Mouse (Mus musculus) forebrain, embryonic 10.5 days (tissue): Measurements from ENCODE around the gene Trim46. TPM values are rescaled to one million over a fixed set of nuclear protein-coding genes. Genes with fewer than 3 reads are reported as not detected.
"Not testable (repeated sequence)": the region's sequence is repeated elsewhere in the genome, so short reads cannot be mapped to it uniquely, and the experiment has no call there.

Experiments used
- DNase-seq: peaks from one replicate; pipeline ENCODE4 v3.0.0-alpha.2; 2017; ENCODE audit warnings: low spot score; ENCODE audit errors: extremely low spot score
- H3K27ac ChIP-seq: fragments of 300-500 bp; sonication (generic); 2 replicates; pipeline ENCODE4 v1.5.1; 2016; ENCODE audit warnings: mild to moderate bottlenecking
- H3K27me3 ChIP-seq: fragments of 300-500 bp; sonication (generic); 2 replicates; pipeline ENCODE4 v1.6.1; 2016; ENCODE audit warnings: mild to moderate bottlenecking; ENCODE audit not compliant: poor library complexity, severe bottlenecking
- H3K36me3 ChIP-seq: fragments of 300-500 bp; sonication (generic); replicated peaks from 2 replicates; pipeline ENCODE4 v1.6.1; 2016; ENCODE audit warnings: mild to moderate bottlenecking, moderate library complexity
- H3K4me1 ChIP-seq: fragments of 300-500 bp; sonication (generic); 2 replicates; pipeline ENCODE4 v1.6.1; 2016
- H3K4me3 ChIP-seq: fragments of 300-500 bp; sonication (generic); 2 replicates; pipeline ENCODE4 v1.5.1; 2016; ENCODE audit warnings: mild to moderate bottlenecking, moderate library complexity
- H3K9me3 ChIP-seq: fragments of 300-500 bp; sonication (generic); 2 replicates; pipeline ENCODE4 v1.6.1; 2016; ENCODE audit warnings: mild to moderate bottlenecking, moderate library complexity
- WGBS: fragments of 180-500 bp; shearing (Covaris S2); methylation state at CpG from one replicate; pipeline ENCODE4 v1.1.7; 2016; 5-methylcytosine and 5-hydroxymethylcytosine counted together
- polyA plus RNA-seq: library from polyadenylated mRNA; unstranded; fragments of >200 nt; fragmentation: Nextera tagmentation; extraction: Ambion mirVana; gene quantifications from 2 replicates; pipeline ENCODE4 v1.2.1, GENCODE M21; 2016

Trim46 gene
- polyA plus RNA-seq, 1 experiment from 2014 or later, result 4.4 TPM

- no peaks in the 10 kb centered on the region for H3K9me3 ChIP-seq
- peaks cover 43% of the 10 kb centered on the region for H3K27me3 ChIP-seq
- peaks cover 48% of the 10 kb centered on the region for H3K36me3 ChIP-seq
- WGBS, result 1% methylated on average over 41 of the region's 41 CpGs
- DNase-seq, result peak; percentile 98
- H3K4me3 ChIP-seq, result peak overlapping the region; percentile 91
- peak overlapping the region; percentile 99 for H3K27ac ChIP-seq
- peaks cover 85% of the 10 kb centered on the region for H3K4me1 ChIP-seq
Measured at GRCm38 (mm10) chr3:89227307-89228179, 18.6 kb downstream of the Trim46 start.

- WGBS, result under 1% methylated on average over 21 of the region's 21 CpGs
- DNase-seq, result no peak
- no peaks in the 10 kb centered on the region for H3K9me3 ChIP-seq
- peak within 1 kb of the TSS; percentile 99 for H3K27ac ChIP-seq
- H3K4me1 ChIP-seq, result peaks cover 87% of the 10 kb centered on the region
- H3K4me3 ChIP-seq, result peak within 1 kb of the TSS; percentile 91
- H3K36me3 ChIP-seq, result peaks cover 52% of the 10 kb centered on the region
- peaks cover 41% of the 10 kb centered on the region for H3K27me3 ChIP-seq
Measured at GRCm38 (mm10) chr3:89226900-89227299, 19.2 kb downstream of the Trim46 start, which contains the start of gene Mtx1. TSS of gene Mtx1 (minus strand) at chr3:89227088.

- peak overlapping the region; percentile 99 for H3K27ac ChIP-seq
- peaks cover 88% of the 10 kb centered on the region for H3K4me1 ChIP-seq
- H3K36me3 ChIP-seq, result peaks cover 57% of the 10 kb centered on the region
- 6% methylated on average over 11 of the region's 11 CpGs for WGBS
- peak overlapping the region; percentile 91 for H3K4me3 ChIP-seq
- H3K9me3 ChIP-seq, result no peaks in the 10 kb centered on the region
- H3K27me3 ChIP-seq, result peaks cover 36% of the 10 kb centered on the region
- no peak for DNase-seq
Measured at GRCm38 (mm10) chr3:89226361-89226760, 19.7 kb downstream of the Trim46 start.

GRCm38 (mm10) chr3:89225918-89226317, 20.2 kb downstream of the Trim46 start:
- Histone ChIP-seq H3K27ac (peak overlapping the region; percentile 99), H3K4me1 (peaks cover 92% of the 10 kb centered on the region), H3K36me3 (peaks cover 61% of the 10 kb centered on the region), H3K27me3 (peaks cover 34% of the 10 kb centered on the region), H3K4me3 (peak overlapping the region; percentile 91), H3K9me3 (no peaks in the 10 kb centered on the region)
- WGBS, result 5% methylated on average over 4 of the region's 4 CpGs
- peak; percentile 92 for DNase-seq

- WGBS, result 20% methylated on average over 12 of the region's 12 CpGs
- Histone ChIP-seq H3K36me3 (peaks cover 59% of the 10 kb centered on the region), H3K4me1 (peaks cover 95% of the 10 kb centered on the region), H3K27me3 (peaks cover 32% of the 10 kb centered on the region), H3K9me3 (no peaks in the 10 kb centered on the region), H3K4me3 (peak overlapping the region; percentile 91), H3K27ac (peak overlapping the region; percentile 99)
- peak; percentile 34 for DNase-seq
Measured at GRCm38 (mm10) chr3:89225321-89225815, 20.7 kb downstream of the Trim46 start.

- H3K9me3 ChIP-seq, result no peaks in the 10 kb centered on the region
- peaks cover 60% of the 10 kb centered on the region for H3K36me3 ChIP-seq
- WGBS, result 56% methylated on average over 11 of the region's 11 CpGs
- no peak for DNase-seq
- H3K27ac ChIP-seq, result peak overlapping the region; percentile 99
- peaks cover 96% of the 10 kb centered on the region for H3K4me1 ChIP-seq
- H3K27me3 ChIP-seq, result peaks cover 26% of the 10 kb centered on the region
- H3K4me3 ChIP-seq, result peak overlapping the region; percentile 91
Measured at GRCm38 (mm10) chr3:89224796-89225195, 21.3 kb downstream of the Trim46 start.

DNA sequence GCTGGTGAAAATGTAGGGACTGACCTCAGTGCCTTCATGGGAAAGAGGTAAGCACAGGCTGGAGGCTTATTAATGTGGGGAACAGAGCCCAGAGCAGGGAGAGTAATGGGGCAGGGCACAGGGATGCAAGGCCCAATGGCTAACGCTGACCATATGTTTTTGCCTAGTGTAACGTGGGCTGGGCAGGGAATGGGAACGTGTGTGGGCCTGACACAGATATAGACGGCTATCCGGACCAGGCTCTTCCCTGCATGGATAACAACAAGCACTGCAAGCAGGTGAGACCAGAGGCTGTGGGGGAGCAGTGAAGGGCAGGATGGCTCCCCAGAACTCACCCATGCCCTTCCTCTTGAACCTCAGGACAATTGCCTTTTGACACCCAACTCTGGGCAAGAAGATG, 24.9 kb downstream of the Trim46 start:
- Histone ChIP-seq H3K4me3 (peak overlapping the region; percentile 13; the same call in 1 of the 2 replicates), H3K4me1 (peaks cover 94% of the 10 kb centered on the region), H3K27me3 (peaks cover 10% of the 10 kb centered on the region), H3K9me3 (no peaks in the 10 kb centered on the region), H3K36me3 (peaks cover 91% of the 10 kb centered on the region), H3K27ac (peak overlapping the region; percentile 22; the same call in 1 of the 2 replicates)
- DNase-seq, result no peak
- whole genome bisulfite sequencing, result 69% methylated on average over 5 of the region's 5 CpGs

- no peak overlapping the region for H3K4me3 ChIP-seq
Measured at GRCm38 (mm10) chr3:89219546-89219945, 26.6 kb downstream of the Trim46 start.

DNA sequence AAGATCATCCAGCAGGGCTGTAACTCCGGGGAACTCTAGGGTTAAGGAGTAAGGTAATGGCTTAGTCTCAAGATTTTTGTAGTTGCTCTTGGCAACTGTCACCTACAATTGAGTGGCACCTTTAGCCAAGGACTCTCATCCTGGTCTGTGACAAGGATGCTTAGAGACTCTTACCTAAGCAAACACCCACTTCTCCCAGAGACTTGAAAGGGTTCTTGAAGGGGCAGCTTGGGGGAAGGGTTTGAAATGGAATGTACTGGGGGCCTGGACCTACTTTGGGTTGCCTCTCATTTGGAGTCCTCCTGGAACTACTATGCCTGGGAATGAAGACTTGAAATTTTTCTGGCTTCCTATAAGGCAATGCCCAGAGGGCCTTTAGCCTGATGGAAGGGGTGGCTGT, 27.8 kb downstream of the Trim46 start:
- Histone ChIP-seq H3K27me3 (no peaks in the 10 kb centered on the region), H3K4me1 (peaks cover 91% of the 10 kb centered on the region), H3K27ac (peak overlapping the region; percentile 62; the same call in 1 of the 2 replicates), H3K4me3 (0 out of 2 replicates have a peak overlapping the region, but pooled peaks have one; percentile 1), H3K36me3 (peaks cover 64% of the 10 kb centered on the region), H3K9me3 (no peaks in the 10 kb centered on the region)
- 80% methylated on average over 1 of the region's 1 CpGs for WGBS
- no peak for DNase-seq

More at GRCm38 (mm10) chr3:89219546-89219945, 26.6 kb downstream of the Trim46 start:
- DNase-seq, result no peak
- 55% methylated on average over 8 of the region's 8 CpGs for WGBS
- H3K9me3 ChIP-seq, result no peaks in the 10 kb centered on the region
- H3K4me1 ChIP-seq, result peaks cover 94% of the 10 kb centered on the region
- no peaks in the 10 kb centered on the region for H3K27me3 ChIP-seq
- peak overlapping the region; percentile 62 for H3K27ac ChIP-seq
- H3K36me3 ChIP-seq, result peaks cover 76% of the 10 kb centered on the region

DNA sequence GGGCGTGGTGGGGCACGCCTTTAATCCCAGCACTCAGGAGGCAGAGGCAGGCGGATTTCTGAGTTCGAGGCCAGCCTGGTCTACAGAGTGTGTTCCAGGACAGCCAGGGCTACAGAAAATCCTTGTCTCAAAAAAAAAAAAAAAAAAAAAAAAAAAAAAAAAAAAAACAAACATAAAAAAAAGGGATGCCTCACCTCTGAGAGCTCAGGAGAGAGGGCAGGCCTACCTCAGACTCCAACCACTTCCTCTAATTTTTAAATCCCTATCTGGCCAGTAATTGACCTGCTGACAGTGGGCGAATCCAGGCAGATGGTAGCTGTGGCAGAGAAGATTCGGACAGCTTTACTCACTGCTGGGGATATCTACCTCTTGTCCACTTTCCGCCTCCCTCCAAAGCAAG, 29.7 kb downstream of the Trim46 start:
- H3K4me3 ChIP-seq, result peak overlapping the region; percentile 78; the same call in 1 of the 2 replicates
- peaks cover 47% of the 10 kb centered on the region for H3K36me3 ChIP-seq
- not testable (repeated sequence) for DNase-seq, H3K9me3 ChIP-seq, H3K27me3 ChIP-seq
- 80% methylated on average over 7 of the region's 7 CpGs for WGBS
- H3K27ac ChIP-seq, result peak overlapping the region; percentile 98
- H3K4me1 ChIP-seq, result peaks cover 86% of the 10 kb centered on the region

GRCm38 (mm10) chr3:89215853-89216252, 30.3 kb downstream of the Trim46 start:
- no peaks in the 10 kb centered on the region for H3K27me3 ChIP-seq
- WGBS, result 0% methylated on average over 6 of the region's 6 CpGs
- peaks cover 80% of the 10 kb centered on the region for H3K4me1 ChIP-seq
- peaks cover 47% of the 10 kb centered on the region for H3K36me3 ChIP-seq
- DNase-seq, result peak; percentile 85
- H3K27ac ChIP-seq, result peak overlapping the region; percentile 98
- no peaks in the 10 kb centered on the region for H3K9me3 ChIP-seq
- peak overlapping the region; percentile 78 for H3K4me3 ChIP-seq

DNA sequence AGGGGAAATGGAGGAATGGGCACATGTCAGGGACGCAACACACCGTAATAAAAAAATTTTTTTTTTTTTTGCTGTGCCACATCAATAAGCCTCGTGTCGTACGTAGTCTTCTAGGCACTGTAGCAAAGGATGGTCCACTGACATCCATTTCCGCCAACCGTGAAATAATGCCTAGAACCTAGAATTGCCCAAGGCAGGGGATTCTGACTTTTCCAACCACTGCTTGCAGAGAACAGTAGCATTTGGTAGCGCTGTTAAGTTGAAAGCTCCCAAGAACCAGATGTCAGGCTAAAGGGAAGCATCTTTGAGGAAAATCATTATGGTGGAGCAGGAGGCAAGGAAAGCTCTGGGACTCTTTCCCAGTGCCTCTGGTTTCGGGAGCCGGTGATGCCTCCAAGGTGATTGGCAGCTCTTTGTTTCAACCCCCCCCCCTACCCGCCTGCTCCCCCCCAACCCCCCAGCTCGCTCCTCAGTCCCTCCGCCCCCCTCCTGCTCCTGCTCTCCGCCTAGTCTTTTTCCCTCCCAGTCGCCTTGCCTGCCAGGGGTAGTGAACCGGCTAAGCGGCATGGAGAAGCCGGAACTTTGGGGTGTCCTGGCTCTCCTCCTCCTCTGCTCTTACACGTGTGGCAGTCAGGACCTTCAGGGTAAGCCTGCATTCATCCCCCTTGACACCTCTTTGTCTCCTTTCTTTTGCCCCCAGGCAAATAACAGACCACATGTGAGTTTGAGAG, 31.3 kb downstream of the Trim46 start, which contains the start of gene Thbs3:
TSS of gene Thbs3 (plus strand) at position 500 of the 731 bp plus-strand sequence.
- WGBS, result under 1% methylated on average over 19 of the region's 19 CpGs
- Histone ChIP-seq H3K4me1 (peaks cover 73% of the 10 kb centered on the region), H3K36me3 (peaks cover 50% of the 10 kb centered on the region), H3K27ac (peak within 1 kb of the TSS; percentile 98), H3K27me3 (no peaks in the 10 kb centered on the region), H3K9me3 (no peaks in the 10 kb centered on the region), H3K4me3 (peak within 1 kb of the TSS; percentile 78)
- DNase-seq, result peak; percentile 80
